ENCODE assay signal across 15 mouse cellular contexts in genomic region chr16:29993111-29993510, GRCm38 (mm10).
"Had no signal": no experiment of that assay in that cellular context is flagged by ENCODE, and none has a peak within 500 bp of the region (broad histone marks: within the 10 kb centered on the region; RNA-seq: fewer than 3 reads in every experiment).

No protein-coding gene starts in this region.

- H3K27ac ChIP-seq: kidney, postnatal 0 days; liver, embryonic 15.5 days; midbrain, embryonic 13.5 days; neural tube, embryonic 12.5 days had no signal

- ATAC-seq: lung, postnatal 0 days; midbrain, embryonic 13.5 days had no signal

- H3K27me3 ChIP-seq: liver, embryonic 15.5 days had no signal

- H3K4me1 ChIP-seq: midbrain, embryonic 13.5 days had no signal

- DNase-seq: kidney, adult 9 months; kidney, postnatal 36 days; layer of hippocampus, adult 9-11 months; layer of hippocampus, postnatal 36 days; lung, adult 2 months; lung, postnatal 4 days; right cerebral cortex, adult 18-20 months; right cerebral cortex, postnatal 25 days; thymus, postnatal 4 days had no signal

- H3K9me3 ChIP-seq: liver, embryonic 15.5 days; midbrain, embryonic 13.5 days; neural tube, embryonic 12.5 days had no signal

- H3K36me3 ChIP-seq: liver, embryonic 15.5 days; midbrain, embryonic 13.5 days; neural tube, embryonic 12.5 days had no signal

- H3K4me2 ChIP-seq: liver, embryonic 11.5 days; liver, embryonic 15.5 days; midbrain, embryonic 13.5 days; neural tube, embryonic 12.5 days had no signal

- H3K4me3 ChIP-seq: liver, embryonic 15.5 days; midbrain, embryonic 13.5 days; neural tube, embryonic 12.5 days had no signal

- H3K9ac ChIP-seq: liver, embryonic 15.5 days; midbrain, embryonic 13.5 days; neural tube, embryonic 12.5 days had no signal
